In the genomic region with DNA sequence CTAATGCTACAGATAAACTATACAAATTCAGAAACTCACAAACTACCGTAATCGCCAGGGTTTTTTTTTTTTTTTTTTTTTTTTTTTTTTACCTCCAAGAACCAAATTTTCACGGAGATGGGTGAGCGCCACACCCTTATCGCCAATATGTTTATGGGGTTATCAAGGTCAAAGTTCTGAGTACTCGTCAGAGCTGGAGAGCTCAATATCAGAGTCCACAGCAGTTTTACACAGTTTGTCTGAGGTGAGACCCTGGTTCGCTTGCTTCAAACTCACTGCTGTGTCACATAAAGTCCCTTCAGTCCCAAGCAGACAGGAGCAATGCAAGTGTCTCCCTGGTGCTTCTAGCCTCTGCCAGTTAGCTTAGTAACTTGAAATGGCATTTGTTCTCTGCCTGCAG, we compare ENCODE assay signal across 17 mouse cellular contexts.
"Had no signal": no experiment of that assay in that cellular context is flagged by ENCODE, and none has a peak within 500 bp of the region (broad histone marks: within the 10 kb centered on the region; RNA-seq: fewer than 3 reads in every experiment).

No protein-coding gene starts in this region.

- H3K27me3 ChIP-seq: limb, embryonic 15.5 days; liver, embryonic 13.5 days; lung, embryonic 15.5 days; neural tube, embryonic 15.5 days had no signal

- DNase-seq: kidney, adult 18-20 months; kidney, postnatal 10 days; kidney, postnatal 4 days; liver, embryonic 13.5 days; liver, postnatal 0 days; midbrain, embryonic 14.5 days; right cerebral cortex, adult 18-20 months; right cerebral cortex, postnatal 25 days; thymus, adult 18-20 months; thymus, postnatal 14 days had no signal

- ATAC-seq: liver, postnatal 0 days had no signal

- H3K36me3 ChIP-seq: limb, embryonic 15.5 days; liver, embryonic 13.5 days; lung, embryonic 15.5 days; midbrain, embryonic 10.5 days; neural tube, embryonic 15.5 days had no signal

- H3K4me1 ChIP-seq: liver, embryonic 13.5 days; neural tube, embryonic 15.5 days had no signal

- H3K27ac ChIP-seq: layer of hippocampus, adult 2 months; left cerebral cortex, adult 2 months; limb, embryonic 15.5 days; liver, embryonic 13.5 days; lung, embryonic 15.5 days; midbrain, embryonic 10.5 days; neural tube, embryonic 15.5 days had no signal

- H3K4me3 ChIP-seq: layer of hippocampus, adult 2 months; left cerebral cortex, adult 2 months; limb, embryonic 15.5 days; liver, embryonic 13.5 days; lung, embryonic 15.5 days; midbrain, embryonic 10.5 days; myocyte; neural tube, embryonic 15.5 days had no signal

- H3K4me2 ChIP-seq: limb, embryonic 15.5 days; liver, embryonic 13.5 days; lung, embryonic 15.5 days; neural tube, embryonic 15.5 days had no signal

- H3K9me3 ChIP-seq: limb, embryonic 15.5 days; liver, embryonic 13.5 days; lung, embryonic 15.5 days; midbrain, embryonic 10.5 days; neural tube, embryonic 15.5 days had no signal

- H3K9ac ChIP-seq: limb, embryonic 15.5 days; liver, embryonic 13.5 days; liver, postnatal 0 days; lung, embryonic 15.5 days; neural tube, embryonic 15.5 days had no signal
